Mouse (Mus musculus) intestine, embryonic 15.5 days (tissue): ENCODE measurements around the gene Tmem45a2. TPM values are rescaled to one million over a fixed set of nuclear protein-coding genes. Genes with fewer than 3 reads are reported as not detected.
A peak's percentile ranks its signal among the peaks of the same experiment; 100 is the strongest.

ENCODE experiments used
- ATAC-seq: fragments of 200-750 bp; cut with Nextera tagmentation; 2 replicates; pipeline ENCODE4 v1.8.0; 2017; ENCODE audit warnings: moderate TSS enrichment, moderate library complexity
- H3K27ac ChIP-seq: fragments of 300-500 bp; sonication (generic); 2 replicates; pipeline ENCODE4 v1.5.1; 2015; ENCODE audit warnings: mild to moderate bottlenecking, inconsistent platforms
- H3K27me3 ChIP-seq: fragments of 300-500 bp; sonication (generic); replicated peaks from 2 replicates; pipeline ENCODE4 v1.6.1; 2015; ENCODE audit warnings: inconsistent platforms
- H3K36me3 ChIP-seq: fragments of 300-500 bp; sonication (generic); 2 replicates; pipeline ENCODE4 v1.6.1; 2015; ENCODE audit warnings: inconsistent platforms
- H3K4me1 ChIP-seq: fragments of 300-500 bp; sonication (generic); replicated peaks from 2 replicates; pipeline ENCODE4 v1.6.1; 2015; ENCODE audit warnings: inconsistent platforms
- H3K4me2 ChIP-seq: fragments of 300-500 bp; sonication (generic); replicated peaks from 2 replicates; pipeline ENCODE4 v1.6.1; 2015; ENCODE audit warnings: mild to moderate bottlenecking, inconsistent platforms
- H3K4me3 ChIP-seq: fragments of 300-500 bp; sonication (generic); replicated peaks from 2 replicates; pipeline ENCODE4 v1.5.1; 2015; ENCODE audit warnings: inconsistent platforms
- H3K9ac ChIP-seq: fragments of 300-500 bp; sonication (generic); 2 replicates; pipeline ENCODE4 v1.6.1; 2015; ENCODE audit warnings: inconsistent platforms
- H3K9me3 ChIP-seq: fragments of 300-500 bp; sonication (generic); 2 replicates; pipeline ENCODE4 v1.6.1; 2016; ENCODE audit warnings: inconsistent platforms
- WGBS: fragments of 180-500 bp; shearing (Covaris S2); methylation state at CpG from one replicate; pipeline ENCODE4 v1.1.7; 2015; 5-methylcytosine and 5-hydroxymethylcytosine counted together
- polyA plus RNA-seq: library from polyadenylated mRNA; unstranded; fragments of >200 nt; fragmentation: Nextera tagmentation; extraction: Ambion mirVana; gene quantifications from 2 replicates; pipeline ENCODE4 v1.2.1, GENCODE M21; 2015

Tmem45a2 gene
- 0.11 TPM in 1 of 2 replicates, not detected in the other for polyA plus RNA-seq

DNA sequence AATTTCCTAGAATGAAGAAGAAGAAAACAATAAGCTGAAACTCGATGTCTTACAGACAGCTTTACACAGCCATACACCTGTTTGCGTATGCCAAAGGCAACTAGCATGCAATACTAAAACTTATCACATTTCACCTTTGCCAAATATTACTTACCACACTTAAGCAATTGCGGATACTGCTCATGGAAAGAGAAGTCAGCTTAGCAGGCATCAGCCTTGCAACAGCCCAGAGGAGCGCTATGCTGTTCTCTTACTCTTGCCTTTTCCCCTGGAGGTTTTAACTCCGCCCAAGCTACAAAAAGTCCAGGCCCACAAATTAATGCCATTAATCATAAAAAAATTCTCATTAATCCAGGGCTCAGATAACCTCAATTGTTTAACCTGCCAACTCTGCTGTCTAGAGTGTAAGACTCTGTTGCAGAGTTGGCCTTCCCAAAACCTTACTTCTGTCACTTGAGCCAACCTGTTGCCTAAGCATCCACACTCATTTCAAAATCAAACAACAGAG lies at the start of gene Tmem45a2:
Gene Tmem45a2 (minus strand): TSS at position 241 of the 508 bp plus-strand sequence.
- H3K4me3 ChIP-seq, result no peak within 1 kb of the TSS
- H3K4me1 ChIP-seq, result no peaks in the 10 kb centered on the region
- no peaks in the 10 kb centered on the region for H3K36me3 ChIP-seq
- H3K9ac ChIP-seq, result no peak within 1 kb of the TSS
- H3K9me3 ChIP-seq, result no peaks in the 10 kb centered on the region
- H3K27me3 ChIP-seq, result no peaks in the 10 kb centered on the region
- H3K4me2 ChIP-seq, result no peak within 1 kb of the TSS
- ATAC-seq, result no peak
- H3K27ac ChIP-seq, result no peak within 1 kb of the TSS
- WGBS, result 94% methylated on average over 5 of the region's 5 CpGs

DNA sequence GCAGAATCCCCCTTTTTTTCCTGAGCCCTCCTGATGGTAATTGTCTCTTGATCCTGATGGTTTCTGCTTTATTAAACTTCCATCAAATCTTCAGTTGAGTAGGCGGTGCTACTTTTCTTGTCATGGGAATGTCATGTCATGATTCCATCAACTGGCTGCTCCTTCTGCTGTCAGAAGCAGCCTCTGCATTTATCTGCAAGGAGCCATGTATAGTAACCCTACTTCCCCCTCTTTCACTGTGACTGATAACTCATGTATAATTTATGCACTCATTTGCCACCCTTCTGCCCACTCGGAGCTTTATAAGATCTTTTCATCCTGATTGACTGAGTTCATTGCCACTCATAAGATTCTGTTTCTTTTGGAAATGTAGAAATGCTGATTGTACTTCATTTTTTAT lies 46.4 kb upstream of the Tmem45a2 start:
- Histone ChIP-seq H3K27ac (no peak overlapping the region), H3K4me1 (no peaks in the 10 kb centered on the region), H3K9me3 (no peaks in the 10 kb centered on the region), H3K9ac (no peak overlapping the region), H3K36me3 (no peaks in the 10 kb centered on the region), H3K4me2 (no peak overlapping the region), H3K27me3 (no peaks in the 10 kb centered on the region), H3K4me3 (no peak overlapping the region)
- ATAC-seq, result no peak
- WGBS, result 81% methylated on average over 2 of the region's 2 CpGs

DNA sequence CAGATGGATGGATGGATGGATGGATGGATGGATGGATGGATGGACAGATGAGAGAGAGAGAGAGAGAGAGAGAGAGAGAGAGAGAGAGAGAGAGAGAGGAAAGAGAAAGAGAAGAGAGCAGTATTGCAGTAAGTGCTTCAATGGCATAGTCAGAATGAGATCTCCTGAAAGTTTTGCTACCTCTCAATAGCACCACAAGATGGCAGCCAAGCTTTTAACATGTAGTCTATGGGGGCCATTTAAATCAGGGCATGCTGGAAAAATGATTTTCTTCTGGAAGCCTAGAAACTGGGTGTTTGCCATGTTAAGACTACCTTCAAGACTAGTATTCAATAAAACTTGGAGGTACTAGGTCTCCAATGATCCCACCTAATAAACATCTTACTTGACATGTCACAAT lies 44.9 kb upstream of the Tmem45a2 start:
- Histone ChIP-seq H3K36me3 (no peaks in the 10 kb centered on the region), H3K9me3 (no peaks in the 10 kb centered on the region), H3K27me3 (no peaks in the 10 kb centered on the region), H3K27ac (no peak overlapping the region), H3K4me2 (no peak overlapping the region), H3K4me3 (no peak overlapping the region), H3K9ac (no peak overlapping the region), H3K4me1 (no peaks in the 10 kb centered on the region)
- no peak for ATAC-seq

GRCm38 (mm10) chr16:57106185-57106960 lies 35.2 kb upstream of the Tmem45a2 start:
- Histone ChIP-seq H3K27me3 (no peaks in the 10 kb centered on the region), H3K9me3 (no peaks in the 10 kb centered on the region), H3K4me2 (no peak overlapping the region), H3K27ac (no peak overlapping the region), H3K4me3 (no peak overlapping the region), H3K36me3 (no peaks in the 10 kb centered on the region), H3K9ac (no peak overlapping the region), H3K4me1 (no peaks in the 10 kb centered on the region)
- ATAC-seq, result peak; percentile 84
- WGBS, result 60% methylated on average over 5 of the region's 5 CpGs

GRCm38 (mm10) chr16:57101174-57101573 lies 30.0 kb upstream of the Tmem45a2 start:
- no peak overlapping the region for H3K9ac ChIP-seq
- H3K4me1 ChIP-seq, result peaks cover 2% of the 10 kb centered on the region; the same call in 1 of the 2 replicates
- peak; percentile 84 for ATAC-seq
- H3K4me3 ChIP-seq, result no peak overlapping the region
- no peak overlapping the region for H3K27ac ChIP-seq
- 62% methylated on average over 1 of the region's 1 CpGs for WGBS
- no peaks in the 10 kb centered on the region for H3K9me3 ChIP-seq
- no peak overlapping the region for H3K4me2 ChIP-seq
- no peaks in the 10 kb centered on the region for H3K36me3 ChIP-seq
- no peaks in the 10 kb centered on the region for H3K27me3 ChIP-seq

- Histone ChIP-seq H3K27ac (no peak overlapping the region), H3K9me3 (no peaks in the 10 kb centered on the region), H3K4me1 (peaks cover 2% of the 10 kb centered on the region; the same call in 1 of the 2 replicates), H3K27me3 (no peaks in the 10 kb centered on the region), H3K4me3 (no peak overlapping the region), H3K36me3 (no peaks in the 10 kb centered on the region), H3K4me2 (no peak overlapping the region), H3K9ac (no peak overlapping the region)
- no peak for ATAC-seq
- WGBS, result 80% methylated on average over 5 of the region's 5 CpGs
These were observed 28.5 kb upstream of the Tmem45a2 start for GRCm38 (mm10) chr16:57099572-57100237.

DNA sequence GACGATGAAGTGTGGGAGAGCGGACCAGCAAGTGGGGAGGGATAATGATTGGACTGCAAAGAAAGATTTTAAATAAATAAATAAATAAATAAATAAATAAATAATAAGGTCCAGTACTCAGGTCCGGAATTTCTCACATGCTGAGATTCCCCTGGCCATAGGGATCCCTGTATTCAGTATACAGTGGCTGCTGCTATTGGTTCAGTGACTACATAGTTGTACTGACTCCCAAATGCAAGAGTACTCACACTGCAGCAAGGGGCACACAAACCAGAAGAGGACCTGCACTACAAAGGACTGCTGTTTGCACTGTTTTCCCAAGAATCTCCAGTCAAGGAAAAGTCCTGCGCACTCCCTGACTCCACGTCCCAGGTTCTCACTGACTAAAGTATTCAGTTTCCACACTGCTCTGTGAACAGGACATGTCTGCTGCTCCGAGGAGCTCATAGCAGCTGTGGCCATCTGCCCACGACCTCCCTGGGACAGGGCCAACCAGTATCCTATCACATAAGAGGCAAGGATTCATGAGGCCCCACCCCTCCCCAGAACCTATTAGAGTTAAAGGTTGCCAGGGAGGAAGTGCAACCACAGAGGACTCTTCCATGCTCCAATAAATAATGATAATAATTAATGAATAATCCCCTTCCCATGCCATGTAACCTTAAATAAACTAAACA lies 27.4 kb upstream of the Tmem45a2 start:
- H3K9ac ChIP-seq, result no peak overlapping the region
- no peak overlapping the region for H3K27ac ChIP-seq
- ATAC-seq, result peak; percentile 57
- no peak overlapping the region for H3K4me3 ChIP-seq
- H3K27me3 ChIP-seq, result no peaks in the 10 kb centered on the region
- H3K9me3 ChIP-seq, result no peaks in the 10 kb centered on the region
- H3K4me1 ChIP-seq, result peaks cover 2% of the 10 kb centered on the region; the same call in 1 of the 2 replicates
- H3K4me2 ChIP-seq, result no peak overlapping the region
- no peaks in the 10 kb centered on the region for H3K36me3 ChIP-seq
- WGBS, result 47% methylated on average over 7 of the region's 7 CpGs

- WGBS, result 52% methylated on average over 6 of the region's 6 CpGs
- no peaks in the 10 kb centered on the region for H3K9me3 ChIP-seq
- no peaks in the 10 kb centered on the region for H3K4me1 ChIP-seq
- H3K9ac ChIP-seq, result no peak overlapping the region
- no peak overlapping the region for H3K4me2 ChIP-seq
- H3K27me3 ChIP-seq, result no peaks in the 10 kb centered on the region
- no peaks in the 10 kb centered on the region for H3K36me3 ChIP-seq
- ATAC-seq, result peak; percentile 93
- 0 out of 2 replicates have a peak overlapping the region, but pooled peaks have one; percentile 10 for H3K27ac ChIP-seq
- no peak overlapping the region for H3K4me3 ChIP-seq
These were observed 21.9 kb upstream of the Tmem45a2 start for GRCm38 (mm10) chr16:57092911-57093605.

DNA sequence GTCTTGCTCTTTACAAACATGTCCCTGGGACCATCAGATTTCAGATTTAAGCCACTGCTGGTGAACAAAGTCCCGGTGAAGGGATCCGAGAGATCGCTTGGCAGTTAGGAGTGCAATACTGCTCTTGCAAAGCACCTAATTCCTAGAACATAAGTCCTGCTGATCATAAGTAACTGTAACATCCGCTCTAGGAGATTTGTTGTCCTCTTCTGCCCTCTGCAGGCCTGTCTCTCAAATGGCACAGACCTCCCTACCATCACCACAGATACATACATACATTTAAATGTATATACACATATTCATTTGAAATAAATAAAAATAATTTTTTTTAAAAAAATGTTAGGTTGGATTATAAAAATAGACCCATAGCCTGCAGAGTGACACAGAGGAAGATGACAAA lies 21.3 kb upstream of the Tmem45a2 start:
- no peaks in the 10 kb centered on the region for H3K4me1 ChIP-seq
- 43% methylated on average over 4 of the region's 4 CpGs for WGBS
- peak; percentile 88 for ATAC-seq

GRCm38 (mm10) chr16:57079577-57079976 lies 8.4 kb upstream of the Tmem45a2 start:
- 62% methylated on average over 4 of the region's 4 CpGs for WGBS
- Histone ChIP-seq H3K27ac (no peak overlapping the region), H3K4me2 (no peak overlapping the region), H3K27me3 (no peaks in the 10 kb centered on the region), H3K4me3 (no peak overlapping the region), H3K9ac (no peak overlapping the region), H3K4me1 (no peaks in the 10 kb centered on the region), H3K36me3 (no peaks in the 10 kb centered on the region), H3K9me3 (no peaks in the 10 kb centered on the region)
- peak; percentile 47; the same call in 1 of the 2 replicates for ATAC-seq

More for the DNA sequence above, 21.3 kb upstream of the Tmem45a2 start:
- no peak overlapping the region for H3K4me2 ChIP-seq
- H3K4me3 ChIP-seq, result no peak overlapping the region
- H3K9me3 ChIP-seq, result no peaks in the 10 kb centered on the region
- no peak overlapping the region for H3K27ac ChIP-seq
- no peaks in the 10 kb centered on the region for H3K36me3 ChIP-seq
- no peak overlapping the region for H3K9ac ChIP-seq
- H3K27me3 ChIP-seq, result no peaks in the 10 kb centered on the region

GRCm38 (mm10) chr16:57075986-57076385 lies 4.8 kb upstream of the Tmem45a2 start:
- Histone ChIP-seq H3K36me3 (no peaks in the 10 kb centered on the region), H3K4me1 (no peaks in the 10 kb centered on the region), H3K27me3 (no peaks in the 10 kb centered on the region), H3K9ac (no peak overlapping the region), H3K27ac (no peak overlapping the region), H3K4me3 (no peak overlapping the region), H3K9me3 (no peaks in the 10 kb centered on the region), H3K4me2 (no peak overlapping the region)
- WGBS, result 75% methylated on average over 7 of the region's 7 CpGs
- ATAC-seq, result no peak

DNA sequence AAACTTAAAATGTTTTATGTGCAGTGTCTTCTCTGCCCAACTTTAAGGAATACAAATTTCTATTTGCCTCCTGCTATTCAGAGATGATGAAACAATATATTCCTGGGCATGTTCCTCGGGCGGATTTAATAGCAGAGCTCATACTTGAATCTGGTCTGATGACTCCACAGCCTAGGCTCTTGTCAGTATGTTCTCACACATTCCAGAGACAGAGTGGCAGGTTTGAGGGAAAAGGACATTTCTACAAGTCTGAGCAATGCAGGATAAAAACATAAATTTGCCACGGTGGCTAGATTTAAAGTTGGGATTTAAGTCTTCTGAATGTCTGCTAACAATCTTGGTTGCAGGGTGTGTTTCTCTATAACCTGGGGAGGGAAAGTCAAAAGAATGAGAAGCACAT lies 9.1 kb downstream of the Tmem45a2 start:
- 79% methylated on average over 3 of the region's 3 CpGs for WGBS

More for the DNA sequence above, 9.1 kb downstream of the Tmem45a2 start:
- Histone ChIP-seq H3K27ac (no peak overlapping the region), H3K36me3 (no peaks in the 10 kb centered on the region), H3K4me1 (no peaks in the 10 kb centered on the region), H3K9ac (no peak overlapping the region), H3K27me3 (no peaks in the 10 kb centered on the region), H3K4me2 (no peak overlapping the region), H3K9me3 (no peaks in the 10 kb centered on the region), H3K4me3 (no peak overlapping the region)
- no peak for ATAC-seq
